Mouse (Mus musculus) forebrain, postnatal 0 days (tissue): ENCODE measurements at regions not wholly inside any gene's neighbourhood (a gene's known extent, or its start where the extent isn't known, plus 50 kb on each side); places are given as distances from the start of the nearest gene placed in this dataset.

ENCODE experiments used
- ATAC-seq: fragments of 200-750 bp; cut with Nextera tagmentation; 2 replicates; pipeline ENCODE4 v1.8.0; 2017; ENCODE audit warnings: mild to moderate bottlenecking, moderate library complexity
- DNase-seq: peaks from one replicate; pipeline ENCODE4 v3.0.0-alpha.2; 2015
- H3K27ac ChIP-seq: fragments of 300-500 bp; sonication (generic); 2 replicates; pipeline ENCODE4 v1.5.1; 2014; ENCODE audit warnings: low read depth, mild to moderate bottlenecking, antibody characterized with exemption, low read length, moderate library complexity, mixed read lengths
- H3K27me3 ChIP-seq: fragments of 300-500 bp; sonication (generic); 2 replicates; pipeline ENCODE4 v1.6.1; 2014; ENCODE audit warnings: mild to moderate bottlenecking, low read length, mixed read lengths; ENCODE audit not compliant: insufficient read depth
- H3K36me3 ChIP-seq: fragments of 300-500 bp; sonication (generic); 2 replicates; pipeline ENCODE4 v1.6.1; 2014; ENCODE audit warnings: mild to moderate bottlenecking, moderate library complexity; ENCODE audit not compliant: insufficient read depth
- H3K4me1 ChIP-seq: fragments of 300-500 bp; sonication (generic); 2 replicates; pipeline ENCODE4 v1.6.1; 2014; ENCODE audit warnings: antibody characterized with exemption; ENCODE audit not compliant: insufficient read depth
- H3K4me2 ChIP-seq: fragments of 300-500 bp; sonication (generic); 2 replicates; pipeline ENCODE4 v1.6.1; 2014; ENCODE audit warnings: low read depth, mild to moderate bottlenecking, moderate library complexity
- H3K4me3 ChIP-seq: fragments of 300-500 bp; sonication (generic); 2 replicates; pipeline ENCODE4 v1.5.1; 2014; ENCODE audit warnings: low read depth, low read length, mixed read lengths
- H3K9ac ChIP-seq: fragments of 300-500 bp; sonication (generic); 2 replicates; pipeline ENCODE4 v1.6.1; 2014; ENCODE audit warnings: mild to moderate bottlenecking
- H3K9me3 ChIP-seq: fragments of 300-500 bp; sonication (generic); 2 replicates; pipeline ENCODE4 v1.6.1; 2016; ENCODE audit warnings: low read length
- CTCF ChIP-seq: sonication (generic); IDR thresholded peaks from 2 replicates; pipeline ENCODE4 v1.5.1; 2016; ENCODE audit warnings: antibody characterized with exemption, control low read depth, low read depth
- WGBS: fragments of 180-500 bp; shearing (Covaris S2); extraction: QIAGEN DNeasy Blood & Tissue Kit; methylation state at CpG from one replicate; pipeline ENCODE4 v1.1.7; 2014; 5-methylcytosine and 5-hydroxymethylcytosine counted together

- DNase-seq (no peak), ATAC-seq (no peak)
- no peak overlapping the region for H3K27ac ChIP-seq
- H3K9ac ChIP-seq, result no peak overlapping the region
- no peak for TF ChIP-seq CTCF
- no peaks in the 10 kb centered on the region for H3K36me3 ChIP-seq
- H3K9me3 ChIP-seq, result no peaks in the 10 kb centered on the region
- H3K4me3 ChIP-seq, result no peak overlapping the region
- 80% methylated on average over 6 of the region's 6 CpGs for WGBS
- H3K4me2 ChIP-seq, result no peak overlapping the region
- no peaks in the 10 kb centered on the region for H3K4me1 ChIP-seq
- H3K27me3 ChIP-seq, result no peaks in the 10 kb centered on the region
Measured at GRCm38 (mm10) chr15:59716872-59717271, 299.5 kb downstream of the 4933412E24Rik start.

- ATAC-seq (no peak), DNase-seq (no peak)
- H3K9me3 ChIP-seq, result no peaks in the 10 kb centered on the region
- 81% methylated on average over 3 of the region's 3 CpGs for WGBS
- no peaks in the 10 kb centered on the region for H3K4me1 ChIP-seq
- no peaks in the 10 kb centered on the region for H3K36me3 ChIP-seq
- no peak overlapping the region for H3K9ac ChIP-seq
- H3K4me2 ChIP-seq, result no peak overlapping the region
- no peak overlapping the region for H3K27ac ChIP-seq
- TF ChIP-seq CTCF, result no peak
- H3K27me3 ChIP-seq, result no peaks in the 10 kb centered on the region
- H3K4me3 ChIP-seq, result no peak overlapping the region
Measured at GRCm38 (mm10) chr15:59715951-59716350, 300.5 kb downstream of the 4933412E24Rik start.

GRCm38 (mm10) chr15:59713965-59714739 lies 302.3 kb downstream of the 4933412E24Rik start:
- H3K4me3 ChIP-seq, result no peak overlapping the region

GRCm38 (mm10) chr15:59712077-59712752 lies 304.2 kb downstream of the 4933412E24Rik start:
- DNase-seq (no peak), ATAC-seq (no peak)
- H3K36me3 ChIP-seq, result no peaks in the 10 kb centered on the region
- H3K27me3 ChIP-seq, result no peaks in the 10 kb centered on the region
- no peak for TF ChIP-seq CTCF
- no peaks in the 10 kb centered on the region for H3K9me3 ChIP-seq
- no peak overlapping the region for H3K9ac ChIP-seq
- 87% methylated on average over 5 of the region's 5 CpGs for WGBS
- no peak overlapping the region for H3K4me2 ChIP-seq
- H3K4me1 ChIP-seq, result no peaks in the 10 kb centered on the region
- no peak overlapping the region for H3K4me3 ChIP-seq
- no peak overlapping the region for H3K27ac ChIP-seq

More at GRCm38 (mm10) chr15:59713965-59714739, 302.3 kb downstream of the 4933412E24Rik start:
- 85% methylated on average over 8 of the region's 8 CpGs for WGBS
- no peak overlapping the region for H3K27ac ChIP-seq
- no peak overlapping the region for H3K9ac ChIP-seq
- H3K4me2 ChIP-seq, result no peak overlapping the region
- no peak for ATAC-seq
- H3K27me3 ChIP-seq, result no peaks in the 10 kb centered on the region
- no peaks in the 10 kb centered on the region for H3K9me3 ChIP-seq
- no peak for DNase-seq
- H3K4me1 ChIP-seq, result no peaks in the 10 kb centered on the region
- no peaks in the 10 kb centered on the region for H3K36me3 ChIP-seq
- no peak for TF ChIP-seq CTCF

GRCm38 (mm10) chr15:59709925-59710324 lies 306.5 kb downstream of the 4933412E24Rik start:
- no peak for ATAC-seq
- 90% methylated on average over 2 of the region's 2 CpGs for WGBS
- TF ChIP-seq CTCF, result no peak

GRCm38 (mm10) chr15:59708402-59708801 lies 308.0 kb downstream of the 4933412E24Rik start:
- Histone ChIP-seq H3K27me3 (no peaks in the 10 kb centered on the region), H3K4me1 (0 out of 2 replicates have a peak, but pooled peaks cover 3% of the 10 kb centered on the region), H3K27ac (no peak overlapping the region), H3K4me3 (no peak overlapping the region), H3K4me2 (no peak overlapping the region), H3K9ac (no peak overlapping the region), H3K36me3 (no peaks in the 10 kb centered on the region), H3K9me3 (no peaks in the 10 kb centered on the region)
- DNase-seq, result no peak
- no peak for TF ChIP-seq CTCF
- ATAC-seq, result no peak

More at GRCm38 (mm10) chr15:59709925-59710324, 306.5 kb downstream of the 4933412E24Rik start:
- H3K36me3 ChIP-seq, result no peaks in the 10 kb centered on the region
- 0 out of 2 replicates have a peak, but pooled peaks cover 3% of the 10 kb centered on the region for H3K4me1 ChIP-seq
- H3K9me3 ChIP-seq, result no peaks in the 10 kb centered on the region
- no peak overlapping the region for H3K4me3 ChIP-seq
- H3K9ac ChIP-seq, result no peak overlapping the region
- no peak for DNase-seq
- no peaks in the 10 kb centered on the region for H3K27me3 ChIP-seq
- H3K4me2 ChIP-seq, result no peak overlapping the region
- H3K27ac ChIP-seq, result no peak overlapping the region

GRCm38 (mm10) chr15:59707081-59707480 lies 309.3 kb downstream of the 4933412E24Rik start:
- H3K4me1 ChIP-seq, result 0 out of 2 replicates have a peak, but pooled peaks cover 3% of the 10 kb centered on the region
- H3K4me3 ChIP-seq, result no peak overlapping the region
- no peaks in the 10 kb centered on the region for H3K36me3 ChIP-seq
- H3K9me3 ChIP-seq, result no peaks in the 10 kb centered on the region
- 92% methylated on average over 8 of the region's 8 CpGs for WGBS
- no peak overlapping the region for H3K4me2 ChIP-seq
- TF ChIP-seq CTCF, result no peak
- ATAC-seq (no peak), DNase-seq (no peak)
- H3K9ac ChIP-seq, result no peak overlapping the region
- H3K27ac ChIP-seq, result no peak overlapping the region
- H3K27me3 ChIP-seq, result no peaks in the 10 kb centered on the region
